Mouse (Mus musculus) G1E (cell line): ENCODE measurements around the gene Pxn. TPM values are rescaled to one million over a fixed set of nuclear protein-coding genes. Genes with fewer than 3 reads are reported as not detected.
A peak's percentile ranks its signal among the peaks of the same experiment; 100 is the strongest.

ENCODE experiments used
- ATAC-seq: 2 replicates; pipeline ENCODE4 v1.8.0; 2016; ENCODE audit warnings: mild to moderate bottlenecking; ENCODE audit not compliant: insufficient number of reproducible peaks, poor library complexity, low FRiP score, severe bottlenecking; ENCODE audit errors: extremely low read depth
- DNase-seq: peaks from one replicate; pipeline ENCODE4 v3.0.0; 2012; ENCODE audit warnings: low spot score
- H3K27me3 ChIP-seq: 2 replicates; pipeline ENCODE4 v1.6.1; 2012; ENCODE audit warnings: mild to moderate bottlenecking, low read length, inconsistent platforms; ENCODE audit not compliant: insufficient read depth
- H3K36me3 ChIP-seq: replicated peaks from 2 replicates; pipeline ENCODE3; 2012; ENCODE audit warnings: mild to moderate bottlenecking, inconsistent platforms
- H3K4me1 ChIP-seq: 2 replicates; pipeline ENCODE4 v1.6.1; 2012; ENCODE audit warnings: low read depth, low read length, inconsistent platforms, mixed read lengths; ENCODE audit not compliant: insufficient read depth
- H3K4me3 ChIP-seq: 2 replicates; pipeline ENCODE4 v1.5.1; 2012; ENCODE audit warnings: low read depth, mild to moderate bottlenecking, inconsistent platforms, low read length, moderate library complexity, mixed read lengths
- H3K9me3 ChIP-seq: replicated peaks from 2 replicates; pipeline ENCODE4 v1.6.1; 2012; ENCODE audit warnings: inconsistent platforms
- CTCF ChIP-seq: IDR thresholded peaks from 2 replicates; pipeline ENCODE4 v1.5.1; 2012; ENCODE audit warnings: low read depth, low read length, inconsistent platforms, mixed read lengths
- GATA1 ChIP-seq: IDR thresholded peaks from 2 replicates; pipeline ENCODE4 v1.6.1; 2012; ENCODE audit warnings: borderline replicate concordance, low read length, inconsistent platforms, mixed read lengths
- GATA2 ChIP-seq: IDR thresholded peaks from 2 replicates; pipeline ENCODE4 v1.6.1; 2012; ENCODE audit warnings: low read depth, low read length, inconsistent platforms, borderline replicate concordance
- POLR2AphosphoS5 ChIP-seq: IDR thresholded peaks from 2 replicates; pipeline ENCODE4 v1.6.1; 2012; ENCODE audit warnings: low read depth, low read length, inconsistent platforms; ENCODE audit not compliant: insufficient replicate concordance
- TAL1 ChIP-seq: conservative IDR thresholded peaks from 2 replicates; pipeline ENCODE4 v1.6.1; 2012; ENCODE audit warnings: low read depth, low read length, inconsistent platforms, mixed read lengths
- polyA plus RNA-seq: library from polyadenylated mRNA; stranded (reverse); fragments of >175 nt; gene quantifications from 2 replicates; pipeline ENCODE4 v1.2.3, GENCODE M21; 2012
- total RNA-seq, 2 experiments: library from RNA; stranded (forward) in 1 of 2; stranded (reverse) in 1 of 2; fragments of 200-1000 nt in 1 of 2; fragments of >200 nt in 1 of 2; fragmentation: Nextera tagmentation in 1 of 2; gene quantifications; 2 replicates each; pipeline ENCODE4 v1.2.3; 2014 to 2017

Gene Pxn
- total and polyA plus RNA-seq, 3 experiments: 14.2 to 62.9 (median 17.8) TPM

DNA sequence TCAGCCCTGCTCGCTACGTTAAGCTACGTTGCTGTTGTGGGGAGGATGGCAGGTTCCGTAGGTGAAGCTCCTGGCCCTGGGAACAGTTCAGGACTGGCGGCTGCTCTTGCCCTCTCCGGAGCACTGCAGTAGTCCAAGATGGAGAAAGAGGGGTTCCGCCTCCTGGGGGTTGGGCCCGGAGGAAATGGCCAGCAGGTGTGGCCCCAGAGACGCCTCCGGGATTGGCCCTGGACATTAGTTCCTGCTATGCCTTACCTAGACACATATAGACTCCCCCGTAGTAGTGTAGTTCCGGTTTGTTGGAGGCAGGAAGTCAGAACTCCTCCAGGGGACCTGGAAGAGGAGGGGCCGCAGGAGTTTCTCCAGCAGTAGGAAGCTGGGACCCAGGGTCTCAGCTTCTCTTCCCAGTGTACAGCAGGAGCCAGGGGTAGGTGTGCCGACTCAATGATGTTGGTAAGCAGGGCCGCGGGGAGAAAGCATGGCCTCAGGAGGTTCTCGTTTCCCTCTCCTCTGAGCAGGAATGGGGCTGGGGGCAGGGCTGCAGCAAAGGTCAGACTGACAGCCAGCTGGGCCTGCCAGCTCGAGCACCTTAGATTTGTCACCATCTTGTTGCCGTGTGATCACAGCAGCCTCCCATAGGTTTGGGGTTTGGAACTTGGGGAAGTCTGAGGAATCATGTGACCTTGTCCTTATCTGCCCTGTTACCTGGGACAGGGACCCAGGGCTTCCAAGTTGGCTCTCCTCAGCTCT, 36.3 kb downstream of the Pxn start:
- Histone ChIP-seq H3K4me3 (0 out of 2 replicates have a peak overlapping the region, but pooled peaks have one; percentile 13), H3K4me1 (peaks cover 30% of the 10 kb centered on the region), H3K9me3 (no peaks in the 10 kb centered on the region), H3K27me3 (peaks cover 10% of the 10 kb centered on the region; the same call in 1 of the 2 replicates), H3K36me3 (peaks cover 38% of the 10 kb centered on the region)
- TF ChIP-seq GATA1 (no peak), CTCF (no peak), GATA2 (no peak), TAL1 (no peak), POLR2AphosphoS5 (no peak)
- no peak for ATAC-seq
- DNase-seq: no peak

GRCm38 (mm10) chr5:115543509-115544253, 37.2 kb downstream of the Pxn start:
- DNase-seq (peak; percentile 73), ATAC-seq (no peak)
- Histone ChIP-seq H3K9me3 (no peaks in the 10 kb centered on the region), H3K4me3 (no peak overlapping the region; the same call in 1 of the 2 replicates), H3K27me3 (peaks cover 10% of the 10 kb centered on the region; the same call in 1 of the 2 replicates), H3K36me3 (peaks cover 47% of the 10 kb centered on the region), H3K4me1 (peaks cover 30% of the 10 kb centered on the region)
- no peak for TF ChIP-seq GATA1
- TF ChIP-seq GATA2: no peak
- no peak for TF ChIP-seq CTCF
- no peak for TF ChIP-seq TAL1
- TF ChIP-seq POLR2AphosphoS5: no peak

GRCm38 (mm10) chr5:115544655-115545185, 38.2 kb downstream of the Pxn start:
- DNase-seq (no peak), ATAC-seq (no peak)
- Histone ChIP-seq H3K4me1 (peaks cover 25% of the 10 kb centered on the region), H3K9me3 (no peaks in the 10 kb centered on the region), H3K27me3 (peaks cover 9% of the 10 kb centered on the region; the same call in 1 of the 2 replicates), H3K4me3 (no peak overlapping the region), H3K36me3 (peaks cover 57% of the 10 kb centered on the region)
- no peak for TF ChIP-seq POLR2AphosphoS5
- TF ChIP-seq GATA1: no peak
- no peak for TF ChIP-seq TAL1
- no peak for TF ChIP-seq GATA2
- TF ChIP-seq CTCF: no peak

DNA sequence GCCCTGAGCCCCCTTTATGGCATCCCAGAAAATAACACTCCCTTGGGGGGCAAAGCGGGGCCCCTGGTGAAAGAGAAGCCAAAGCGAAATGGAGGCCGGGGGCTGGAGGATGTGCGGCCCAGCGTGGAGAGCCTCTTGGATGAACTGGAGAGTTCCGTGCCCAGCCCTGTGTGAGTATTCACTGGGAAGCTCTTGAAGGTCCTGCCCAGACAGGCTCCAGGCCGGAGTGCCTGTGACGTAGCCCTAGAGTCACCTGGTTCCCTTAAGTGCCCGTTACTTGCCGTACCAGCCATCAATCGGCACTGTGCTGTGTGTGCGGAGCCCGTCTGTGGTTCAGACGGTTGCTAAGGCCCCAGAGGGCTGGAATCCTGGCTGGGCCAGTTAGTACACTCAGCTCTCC, 39.2 kb downstream of the Pxn start:
- DNase-seq: no peak
- H3K9me3 ChIP-seq: no peaks in the 10 kb centered on the region
- peaks cover 25% of the 10 kb centered on the region for H3K4me1 ChIP-seq
- H3K36me3 ChIP-seq: peaks cover 67% of the 10 kb centered on the region
- no peak for ATAC-seq
- peaks cover 11% of the 10 kb centered on the region; the same call in 1 of the 2 replicates for H3K27me3 ChIP-seq
- H3K4me3 ChIP-seq: no peak overlapping the region
- no peak for TF ChIP-seq GATA1
- TF ChIP-seq TAL1: no peak
- no peak for TF ChIP-seq CTCF
- no peak for TF ChIP-seq GATA2
- TF ChIP-seq POLR2AphosphoS5: no peak

- peaks cover 11% of the 10 kb centered on the region; the same call in 1 of the 2 replicates for H3K27me3 ChIP-seq
- H3K4me1 ChIP-seq: peaks cover 25% of the 10 kb centered on the region
- ATAC-seq (no peak), DNase-seq (no peak)
- H3K9me3 ChIP-seq: no peaks in the 10 kb centered on the region
- peaks cover 76% of the 10 kb centered on the region for H3K36me3 ChIP-seq
- no peak for TF ChIP-seq POLR2AphosphoS5
- TF ChIP-seq GATA2: no peak
- no peak for TF ChIP-seq TAL1
- TF ChIP-seq CTCF: no peak
- no peak for TF ChIP-seq GATA1
- no peak overlapping the region for H3K4me3 ChIP-seq
These were observed 40.1 kb downstream of the Pxn start for GRCm38 (mm10) chr5:115546536-115546935.

GRCm38 (mm10) chr5:115547014-115547413, 40.5 kb downstream of the Pxn start:
- peaks cover 10% of the 10 kb centered on the region; the same call in 1 of the 2 replicates for H3K27me3 ChIP-seq
- no peak overlapping the region for H3K4me3 ChIP-seq
- peaks cover 25% of the 10 kb centered on the region for H3K4me1 ChIP-seq
- no peak for ATAC-seq
- peaks cover 80% of the 10 kb centered on the region for H3K36me3 ChIP-seq
- TF ChIP-seq TAL1 (no peak), GATA1 (no peak), POLR2AphosphoS5 (no peak), CTCF (no peak)
- no peaks in the 10 kb centered on the region for H3K9me3 ChIP-seq
- no peak for DNase-seq
